Mouse (Mus musculus) neural tube, embryonic 11.5 days (tissue): ENCODE data around the gene Zfp319. TPM values are rescaled to one million over a fixed set of nuclear protein-coding genes. Genes with fewer than 3 reads are reported as not detected.

Experiments
- ATAC-seq: fragments of 200-750 bp; cut with Nextera tagmentation; 2 replicates; pipeline ENCODE4 v1.8.0; 2017; ENCODE audit warnings: moderate number of reproducible peaks, mild to moderate bottlenecking, moderate TSS enrichment, moderate library complexity; ENCODE audit not compliant: insufficient read depth, low FRiP score, low TSS enrichment
- DNase-seq: peaks from one replicate; pipeline ENCODE4 v3.0.0-alpha.2; 2015; ENCODE audit warnings: low spot score
- H3K27ac ChIP-seq: fragments of 300-500 bp; sonication (generic); 2 replicates; pipeline ENCODE4 v1.5.1; 2014; ENCODE audit warnings: low read depth, mild to moderate bottlenecking, low read length
- H3K27me3 ChIP-seq: fragments of 300-500 bp; sonication (generic); 2 replicates; pipeline ENCODE4 v1.6.1; 2014; ENCODE audit warnings: mild to moderate bottlenecking, low read length, mixed read lengths; ENCODE audit not compliant: control insufficient read depth, insufficient read depth
- H3K36me3 ChIP-seq: fragments of 300-500 bp; sonication (generic); 2 replicates; pipeline ENCODE4 v1.6.1; 2014; ENCODE audit warnings: mild to moderate bottlenecking, low read length, moderate library complexity, mixed read lengths; ENCODE audit not compliant: control insufficient read depth, insufficient read depth
- H3K4me1 ChIP-seq: fragments of 300-500 bp; sonication (generic); 2 replicates; pipeline ENCODE4 v1.6.1; 2014; ENCODE audit warnings: low read length, mixed read lengths; ENCODE audit not compliant: control insufficient read depth, insufficient read depth
- H3K4me2 ChIP-seq: fragments of 300-500 bp; sonication (generic); 2 replicates; pipeline ENCODE4 v1.6.1; 2014; ENCODE audit warnings: low read depth, mild to moderate bottlenecking, moderate library complexity
- H3K4me3 ChIP-seq: fragments of 300-500 bp; sonication (generic); 2 replicates; pipeline ENCODE4 v1.5.1; 2014; ENCODE audit warnings: low read depth, low read length
- H3K9ac ChIP-seq: fragments of 300-500 bp; sonication (generic); 2 replicates; pipeline ENCODE4 v1.6.1; 2014; ENCODE audit warnings: mild to moderate bottlenecking, low read length
- H3K9me3 ChIP-seq: fragments of 300-500 bp; sonication (generic); 2 replicates; pipeline ENCODE4 v1.6.1; 2016; ENCODE audit warnings: low read length; ENCODE audit not compliant: control insufficient read depth
- WGBS: fragments of 180-500 bp; shearing (Covaris S2); extraction: QIAGEN DNeasy Blood & Tissue Kit; methylation state at CpG from one replicate; pipeline ENCODE4 v1.1.7; 2014; 5-methylcytosine and 5-hydroxymethylcytosine counted together
- polyA plus RNA-seq: library from polyadenylated mRNA; unstranded; fragments of >200 nt; fragmentation: Nextera tagmentation; extraction: Ambion mirVana; gene quantifications from 2 replicates; pipeline ENCODE4 v1.2.1, GENCODE M21; 2014

Gene Zfp319
- polyA plus RNA-seq, 1 experiment from 2014 or later: 13.4 TPM

DNA sequence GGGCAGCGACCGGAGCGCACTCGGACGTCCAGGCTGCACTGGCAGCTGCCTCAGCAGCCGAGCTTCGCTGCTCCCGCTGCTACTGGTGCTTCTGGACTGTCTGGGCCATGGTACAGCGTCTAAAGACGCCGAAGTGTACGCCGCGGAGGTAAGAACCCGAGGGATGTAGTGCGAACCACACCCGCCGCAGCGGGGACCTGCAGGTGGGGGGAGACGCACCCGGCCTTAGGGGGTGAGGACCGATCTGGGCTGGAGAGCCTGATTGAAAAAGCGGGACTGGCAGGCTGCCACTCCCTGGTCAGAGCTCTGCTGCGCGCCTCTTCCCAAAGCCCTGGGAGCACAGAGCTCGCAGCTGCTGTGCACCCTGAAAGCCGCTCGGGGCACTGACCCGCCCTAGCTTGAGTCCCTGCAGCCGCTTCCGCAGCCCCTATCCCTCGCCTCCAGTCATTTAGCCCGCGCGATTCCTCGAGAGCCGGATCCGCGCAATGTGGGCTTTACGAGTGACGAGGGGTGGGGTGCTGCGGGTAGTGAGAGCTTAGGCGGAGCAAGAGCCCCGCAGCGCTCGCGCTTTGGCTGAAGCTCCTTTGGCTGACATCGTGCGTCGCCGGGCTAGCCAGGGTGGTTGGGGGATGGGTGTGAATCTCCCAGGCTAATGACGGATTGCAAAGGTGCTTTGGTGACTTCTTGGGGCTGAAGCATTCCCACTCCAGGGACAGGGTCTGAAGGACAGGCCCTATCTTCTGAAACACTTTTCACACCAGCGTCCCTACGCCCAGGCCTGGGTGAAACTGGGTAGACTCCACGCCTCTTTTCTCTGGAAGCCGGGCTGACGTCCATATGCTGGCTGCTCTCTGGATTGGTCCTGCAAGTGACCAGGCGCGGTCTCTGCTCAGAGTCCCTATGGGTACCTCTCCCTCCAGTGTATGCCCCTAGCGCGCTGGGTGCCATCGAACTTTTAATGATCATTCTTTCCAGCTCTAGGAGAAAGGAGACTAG lies 21.4 kb upstream of the Zfp319 start:
- Histone ChIP-seq H3K9me3 (no peaks in the 10 kb centered on the region), H3K9ac (peak overlapping the region; percentile 94), H3K27ac (peak overlapping the region; percentile 83), H3K4me2 (peak overlapping the region; percentile 92), H3K36me3 (no peaks in the 10 kb centered on the region; the same call in 1 of the 2 replicates), H3K4me3 (peak overlapping the region; percentile 81), H3K27me3 (peaks cover 4% of the 10 kb centered on the region; the same call in 1 of the 2 replicates), H3K4me1 (peaks cover 9% of the 10 kb centered on the region)
- peak; percentile 62 for ATAC-seq
- 3% methylated on average over 60 of the region's 62 CpGs for WGBS
- DNase-seq: peak; percentile 77

DNA sequence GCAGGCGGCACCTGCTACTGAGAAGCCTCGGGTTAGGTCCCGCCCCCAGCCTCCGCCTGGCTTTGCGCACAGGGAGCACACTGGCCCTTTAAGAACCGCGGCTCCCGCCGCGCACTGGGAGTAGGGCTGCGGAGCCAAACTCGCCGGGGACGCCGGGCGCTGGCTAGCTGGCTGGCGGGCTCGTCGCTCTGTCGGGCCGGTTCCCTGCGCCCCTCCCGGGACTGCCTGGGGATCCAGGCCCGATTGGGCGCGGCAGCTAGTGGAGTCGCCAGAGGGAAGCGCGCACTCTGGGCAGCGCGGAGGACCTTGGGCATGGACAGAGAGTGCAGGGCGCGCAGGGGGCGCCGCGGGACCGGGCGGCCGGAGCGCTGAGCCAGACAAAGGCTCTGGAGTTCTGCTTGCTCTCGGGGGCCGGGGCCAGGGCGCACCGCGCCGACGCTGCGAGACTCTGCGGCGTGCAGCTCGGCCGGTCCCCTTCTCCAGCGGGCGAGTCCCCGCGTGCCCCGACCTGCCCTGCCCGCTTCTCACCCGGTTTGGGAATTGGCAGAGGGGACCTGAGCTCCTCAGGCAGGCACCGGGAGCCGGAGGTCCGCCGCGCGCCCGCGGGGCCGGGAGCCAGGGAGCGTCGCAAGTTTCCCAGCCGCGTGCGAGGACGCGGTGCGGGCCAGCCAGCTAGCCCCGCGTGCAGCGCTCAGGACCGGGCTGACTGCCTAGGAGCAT lies 20.6 kb upstream of the Zfp319 start, which contains the start of gene Mmp15:
TSS of gene Mmp15 (plus strand) at position 118 of the 720 bp plus-strand sequence.
- Histone ChIP-seq H3K27ac (peak within 1 kb of the TSS; percentile 83), H3K36me3 (no peaks in the 10 kb centered on the region; the same call in 1 of the 2 replicates), H3K9me3 (no peaks in the 10 kb centered on the region), H3K4me1 (peaks cover 9% of the 10 kb centered on the region), H3K27me3 (peaks cover 4% of the 10 kb centered on the region; the same call in 1 of the 2 replicates), H3K9ac (peak within 1 kb of the TSS; percentile 94), H3K4me2 (peak within 1 kb of the TSS; percentile 92), H3K4me3 (peak within 1 kb of the TSS; percentile 81)
- DNase-seq (peak; percentile 87), ATAC-seq (peak; percentile 85)
- WGBS: under 1% methylated on average over 78 of the region's 80 CpGs

DNA sequence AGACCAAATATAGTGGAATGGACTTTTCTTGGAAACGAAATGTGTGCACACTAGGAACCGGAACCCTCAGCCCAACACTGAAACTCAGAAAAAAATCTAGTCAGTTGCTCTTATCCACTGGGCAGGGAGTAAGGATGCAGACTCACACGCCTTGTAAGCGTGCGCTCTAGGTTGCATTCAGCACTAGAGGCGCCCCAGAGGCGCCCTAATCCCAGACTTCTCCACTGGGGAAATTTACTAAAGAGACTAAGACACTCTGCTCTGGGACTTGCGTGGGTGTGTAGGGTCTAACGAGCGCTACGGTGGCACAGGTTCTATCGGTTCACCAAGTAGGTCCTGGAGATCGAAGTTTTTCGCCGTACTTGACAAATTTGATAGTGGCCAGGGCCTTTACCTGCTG lies 19.7 kb upstream of the Zfp319 start:
- no peak for ATAC-seq
- H3K4me1 ChIP-seq: peaks cover 9% of the 10 kb centered on the region

DNA sequence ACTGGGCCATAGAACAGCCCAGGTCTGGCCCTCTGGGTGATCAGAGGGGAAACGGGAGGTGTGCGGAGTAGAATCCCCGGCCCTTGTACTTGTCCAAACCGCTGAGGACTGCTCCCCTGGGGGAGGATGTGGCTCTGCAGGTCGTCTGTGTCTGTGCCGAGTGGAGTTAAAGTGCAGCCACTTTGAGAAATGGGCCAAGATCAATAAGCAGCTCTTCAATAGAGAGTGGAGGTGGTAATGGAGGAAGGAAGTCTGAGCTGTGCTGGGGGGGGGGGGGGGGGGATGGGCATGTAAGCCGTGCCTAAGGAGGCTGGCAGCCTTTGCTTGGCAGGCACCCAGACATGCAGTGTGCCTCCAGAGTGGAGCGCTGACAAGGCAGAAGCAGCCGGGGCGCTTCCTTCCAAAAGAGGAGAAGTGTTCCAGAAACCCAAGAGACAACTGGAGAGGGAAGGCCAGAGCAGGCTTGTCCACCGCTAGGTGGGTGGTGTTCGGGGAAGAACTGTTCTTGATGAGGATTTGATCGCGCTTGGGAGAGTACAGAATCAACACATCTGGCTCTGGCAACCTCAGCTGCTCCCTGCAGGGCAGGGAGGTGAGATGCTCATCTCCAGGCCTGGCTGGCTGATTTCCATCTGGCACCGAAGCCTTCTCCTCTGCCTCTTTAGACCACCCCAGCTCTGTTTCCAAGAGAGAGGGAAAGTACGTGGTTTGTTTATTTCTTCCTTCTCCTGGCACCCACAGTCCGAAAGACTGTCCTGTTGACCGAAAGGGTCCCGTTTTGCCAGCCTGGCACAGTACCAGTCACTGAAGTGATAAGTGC lies 17.3 kb upstream of the Zfp319 start:
- Histone ChIP-seq H3K9me3 (no peaks in the 10 kb centered on the region), H3K4me1 (peaks cover 7% of the 10 kb centered on the region), H3K27ac (no peak overlapping the region), H3K9ac (no peak overlapping the region), H3K4me2 (no peak overlapping the region), H3K4me3 (no peak overlapping the region), H3K36me3 (peaks cover under 1% of the 10 kb centered on the region; the same call in 1 of the 2 replicates), H3K27me3 (peaks cover 4% of the 10 kb centered on the region; the same call in 1 of the 2 replicates)
- no peak for ATAC-seq
- no peak for DNase-seq
- 65% methylated on average over 18 of the region's 19 CpGs for WGBS

More for the DNA sequence above, 19.7 kb upstream of the Zfp319 start:
- 1% methylated on average over 15 of the region's 15 CpGs for WGBS
- peak; percentile 59 for DNase-seq
- Histone ChIP-seq H3K4me3 (peak overlapping the region; percentile 81; the same call in 1 of the 2 replicates), H3K9me3 (no peaks in the 10 kb centered on the region), H3K36me3 (no peaks in the 10 kb centered on the region; the same call in 1 of the 2 replicates), H3K27me3 (peaks cover 4% of the 10 kb centered on the region; the same call in 1 of the 2 replicates), H3K9ac (no peak overlapping the region), H3K27ac (no peak overlapping the region), H3K4me2 (peak overlapping the region; percentile 92)

DNA sequence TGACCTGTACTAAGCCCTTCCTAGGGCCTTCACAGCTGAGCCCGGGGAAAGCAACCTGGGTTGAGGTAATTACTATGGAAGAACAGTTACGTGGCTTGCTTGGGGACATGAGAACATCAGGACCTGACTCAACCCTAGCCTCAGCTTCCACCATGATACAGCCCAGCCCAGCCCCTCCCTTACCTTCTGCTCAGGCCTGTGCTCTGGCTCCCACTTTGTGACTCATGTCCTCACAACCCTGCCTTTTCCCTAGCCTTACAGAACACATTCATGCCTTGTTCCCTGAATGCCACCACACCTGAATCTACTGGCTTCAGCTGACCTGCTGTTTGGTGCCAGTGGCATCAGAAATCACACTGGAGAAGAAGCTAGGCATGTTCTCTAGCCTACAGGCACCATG lies 16.6 kb upstream of the Zfp319 start:
- Histone ChIP-seq H3K9me3 (no peaks in the 10 kb centered on the region), H3K27ac (no peak overlapping the region), H3K4me1 (peaks cover 4% of the 10 kb centered on the region; the same call in 1 of the 2 replicates), H3K27me3 (peaks cover 4% of the 10 kb centered on the region; the same call in 1 of the 2 replicates), H3K4me3 (no peak overlapping the region), H3K9ac (no peak overlapping the region), H3K4me2 (no peak overlapping the region), H3K36me3 (peaks cover 3% of the 10 kb centered on the region; the same call in 1 of the 2 replicates)
- DNase-seq (no peak), ATAC-seq (no peak)
- WGBS: 80% methylated on average over 2 of the region's 2 CpGs

DNA sequence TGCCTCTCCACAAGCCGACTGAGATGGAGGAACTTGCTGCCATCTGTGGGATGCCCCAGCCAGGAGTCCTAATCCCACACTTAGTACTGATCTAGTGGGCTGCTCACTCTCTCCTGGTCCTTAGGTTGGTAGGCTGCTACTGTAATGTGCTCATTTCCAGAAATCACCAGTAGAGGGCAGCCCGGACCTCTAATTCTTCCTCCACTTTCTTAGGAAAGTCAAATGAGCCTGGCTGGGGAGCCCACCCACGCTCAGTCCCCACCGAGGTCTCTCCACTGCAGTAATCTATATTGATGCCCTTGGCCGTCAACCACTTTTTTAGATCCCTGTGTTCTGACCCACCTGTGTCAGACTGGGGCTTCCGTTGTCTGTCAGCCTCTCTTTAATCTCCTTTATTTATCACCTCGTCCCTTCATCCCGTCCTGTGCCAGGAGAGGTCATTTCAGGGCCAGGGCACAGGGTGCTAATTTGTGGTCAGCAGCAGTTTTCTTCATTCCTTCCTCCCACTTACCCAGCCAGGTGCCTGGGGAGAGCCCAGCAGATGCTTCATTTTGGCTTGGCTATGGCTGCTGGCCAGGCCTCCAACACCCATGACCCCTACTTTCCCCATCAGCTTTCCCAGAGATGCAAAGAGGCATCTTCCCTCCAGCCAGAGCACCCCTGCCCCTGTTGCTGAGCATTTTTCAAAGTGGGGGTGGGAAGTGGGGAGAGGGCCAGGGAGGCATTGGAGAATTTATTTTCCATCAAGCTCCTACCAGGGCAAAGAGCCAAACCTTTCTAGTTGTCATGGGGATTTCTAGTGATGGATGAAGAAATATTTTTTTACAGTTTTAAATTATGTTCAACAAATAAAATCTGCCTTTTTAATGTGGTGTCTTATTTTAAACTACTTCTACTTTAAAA lies 15.1 kb upstream of the Zfp319 start:
- H3K36me3 ChIP-seq: peaks cover 3% of the 10 kb centered on the region; the same call in 1 of the 2 replicates
- DNase-seq (peak; percentile 79), ATAC-seq (peak; percentile 46; the same call in 1 of the 2 replicates)
- H3K4me1 ChIP-seq: peaks cover 2% of the 10 kb centered on the region; the same call in 1 of the 2 replicates
- H3K4me2 ChIP-seq: no peak overlapping the region
- H3K27me3 ChIP-seq: peaks cover 4% of the 10 kb centered on the region; the same call in 1 of the 2 replicates
- H3K4me3 ChIP-seq: no peak overlapping the region
- WGBS: 15% methylated on average over 8 of the region's 8 CpGs
- no peak overlapping the region for H3K27ac ChIP-seq
- H3K9ac ChIP-seq: no peak overlapping the region
- no peaks in the 10 kb centered on the region for H3K9me3 ChIP-seq

DNA sequence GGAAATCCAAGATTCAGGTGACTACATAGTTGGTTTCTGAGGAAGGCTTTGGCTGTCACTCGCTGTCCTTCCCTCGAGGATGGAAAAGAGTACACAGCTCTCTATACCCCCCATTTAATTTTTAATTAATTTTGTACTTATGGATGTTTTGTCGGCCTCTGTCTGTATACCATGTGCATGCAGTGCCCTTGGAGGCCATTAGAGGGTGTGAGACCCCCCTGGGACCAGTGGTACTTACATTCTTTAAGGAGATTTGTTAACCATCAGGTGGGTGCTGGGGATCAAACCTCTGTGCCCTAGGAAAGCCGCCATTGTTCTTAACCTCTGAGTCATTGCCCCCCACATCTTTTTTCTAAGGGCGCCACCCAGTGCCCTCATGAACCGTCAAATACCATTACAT lies 12.9 kb upstream of the Zfp319 start:
- H3K9ac ChIP-seq: no peak overlapping the region
- ATAC-seq (no peak), DNase-seq (no peak)
- H3K36me3 ChIP-seq: peaks cover 3% of the 10 kb centered on the region; the same call in 1 of the 2 replicates
- H3K9me3 ChIP-seq: no peaks in the 10 kb centered on the region
- no peak overlapping the region for H3K4me2 ChIP-seq
- no peak overlapping the region for H3K4me3 ChIP-seq
- H3K4me1 ChIP-seq: no peaks in the 10 kb centered on the region
- WGBS: 77% methylated on average over 6 of the region's 6 CpGs
- no peaks in the 10 kb centered on the region for H3K27me3 ChIP-seq
- H3K27ac ChIP-seq: no peak overlapping the region
